Mouse (Mus musculus) kidney, adult 8-10 months (tissue): ENCODE results near the gene Adam22.
A peak's percentile ranks its signal among the peaks of the same experiment; 100 is the strongest.
"Not testable (repeated sequence)": the region's sequence is repeated elsewhere in the genome, so short reads cannot be mapped to it uniquely, and the experiment has no call there.

Experiments
- DNase-seq, 2 experiments: peaks; one replicate each; pipeline ENCODE4 v3.0.0; 2022

Gene Adam22

GRCm38 (mm10) chr5:8326671-8327070, 41.3 kb downstream of the Adam22 start:
- DNase-seq = peak in 1 of 2 experiments; percentile 22

GRCm38 (mm10) chr5:8312324-8312723, 55.6 kb downstream of the Adam22 start:
- DNase-seq = no peak

- no peak for DNase-seq
These were observed 57.1 kb downstream of the Adam22 start for GRCm38 (mm10) chr5:8310907-8311306.

GRCm38 (mm10) chr5:8297719-8298419, 70.1 kb downstream of the Adam22 start:
- no peak for DNase-seq

GRCm38 (mm10) chr5:8293287-8293686, 74.7 kb downstream of the Adam22 start:
- DNase-seq = no peak

GRCm38 (mm10) chr5:8291496-8291895, 76.5 kb downstream of the Adam22 start:
- no peak for DNase-seq

GRCm38 (mm10) chr5:8289678-8290614, 78.0 kb downstream of the Adam22 start:
- DNase-seq = no peak

- no peak for DNase-seq
These were observed 83.8 kb downstream of the Adam22 start for GRCm38 (mm10) chr5:8284123-8284522.

GRCm38 (mm10) chr5:8276141-8276540, 91.8 kb downstream of the Adam22 start:
- no peak for DNase-seq

- DNase-seq = no peak
These were observed 110.6 kb downstream of the Adam22 start for GRCm38 (mm10) chr5:8257366-8257765.

- DNase-seq = no peak
These were observed 111.5 kb downstream of the Adam22 start for GRCm38 (mm10) chr5:8256487-8256886.

- DNase-seq = no peak
These were observed 123.3 kb downstream of the Adam22 start for GRCm38 (mm10) chr5:8244696-8245095.

- no peak for DNase-seq
These were observed 124.8 kb downstream of the Adam22 start for GRCm38 (mm10) chr5:8243064-8243615.

GRCm38 (mm10) chr5:8242660-8243059, 125.3 kb downstream of the Adam22 start:
- no peak for DNase-seq

GRCm38 (mm10) chr5:8227073-8227472, 140.9 kb downstream of the Adam22 start:
- DNase-seq = no peak

- DNase-seq = no peak
These were observed 143.6 kb downstream of the Adam22 start for GRCm38 (mm10) chr5:8224321-8224705.

GRCm38 (mm10) chr5:8223597-8224320, 144.2 kb downstream of the Adam22 start:
- DNase-seq = no peak

GRCm38 (mm10) chr5:8221630-8222029, 146.3 kb downstream of the Adam22 start:
- no peak for DNase-seq

GRCm38 (mm10) chr5:8215841-8216240, 152.1 kb downstream of the Adam22 start:
- no peak for DNase-seq

GRCm38 (mm10) chr5:8184992-8185391, 183.0 kb downstream of the Adam22 start:
- not testable (repeated sequence) for DNase-seq

- no peak for DNase-seq
These were observed 187.3 kb downstream of the Adam22 start for GRCm38 (mm10) chr5:8180646-8181045.

GRCm38 (mm10) chr5:8178111-8178510, 189.8 kb downstream of the Adam22 start:
- no peak for DNase-seq

GRCm38 (mm10) chr5:8164773-8165172, 203.2 kb downstream of the Adam22 start:
- no peak for DNase-seq
